Mouse (Mus musculus) neural tube, embryonic 14.5 days (tissue): Measurements from ENCODE around the gene Nsrp1. TPM values are rescaled to one million over a fixed set of nuclear protein-coding genes. Genes with fewer than 3 reads are reported as not detected.

ENCODE experiments used
- ATAC-seq: fragments of 200-750 bp; cut with Nextera tagmentation; 2 replicates; pipeline ENCODE4 v1.8.0; 2017; ENCODE audit warnings: low read depth, mild to moderate bottlenecking, moderate TSS enrichment, moderate library complexity
- H3K27ac ChIP-seq: fragments of 300-500 bp; sonication (generic); 2 replicates; pipeline ENCODE4 v1.5.1; 2014; ENCODE audit warnings: low read depth, mild to moderate bottlenecking, control low read depth, low read length, moderate library complexity, mixed read lengths
- H3K27me3 ChIP-seq: fragments of 300-500 bp; sonication (generic); 2 replicates; pipeline ENCODE4 v1.6.1; 2014; ENCODE audit warnings: low read length; ENCODE audit not compliant: control insufficient read depth, insufficient read depth
- H3K36me3 ChIP-seq: fragments of 300-500 bp; sonication (generic); 2 replicates; pipeline ENCODE4 v1.6.1; 2014; ENCODE audit warnings: low read length, mixed read lengths; ENCODE audit not compliant: control insufficient read depth, insufficient read depth
- H3K4me1 ChIP-seq: fragments of 300-500 bp; sonication (generic); 2 replicates; pipeline ENCODE4 v1.6.1; 2014; ENCODE audit warnings: low read length; ENCODE audit not compliant: control insufficient read depth, insufficient read depth
- H3K4me2 ChIP-seq: fragments of 300-500 bp; sonication (generic); 2 replicates; pipeline ENCODE4 v1.6.1; 2014; ENCODE audit warnings: mild to moderate bottlenecking, low read depth, low read length, control low read depth
- H3K4me3 ChIP-seq: fragments of 300-500 bp; sonication (generic); 2 replicates; pipeline ENCODE4 v1.5.1; 2014; ENCODE audit warnings: low read depth, low read length, control low read depth, mixed read lengths
- H3K9ac ChIP-seq: fragments of 300-500 bp; sonication (generic); replicated peaks from 2 replicates; pipeline ENCODE4 v1.6.1; 2014; ENCODE audit warnings: low read depth, mild to moderate bottlenecking, control low read depth, low read length, mixed read lengths
- H3K9me3 ChIP-seq: fragments of 300-500 bp; sonication (generic); 2 replicates; pipeline ENCODE4 v1.6.1; 2016; ENCODE audit warnings: low read length; ENCODE audit not compliant: control insufficient read depth
- WGBS: fragments of 180-500 bp; shearing (Covaris S2); extraction: QIAGEN DNeasy Blood & Tissue Kit; methylation state at CpG from one replicate; pipeline ENCODE4 v1.1.7; 2014; 5-methylcytosine and 5-hydroxymethylcytosine counted together
- polyA plus RNA-seq: library from polyadenylated mRNA; unstranded; fragments of >200 nt; fragmentation: Nextera tagmentation; extraction: Ambion mirVana; gene quantifications from 2 replicates; pipeline ENCODE4 v1.2.1, GENCODE M21; 2014

Gene Nsrp1
- polyA plus RNA-seq, 1 experiment from 2014 or later: 50.6 TPM

GRCm38 (mm10) chr11:77070721-77071120, 7.5 kb downstream of the Nsrp1 start:
- H3K4me3 ChIP-seq: no peak overlapping the region
- H3K4me1 ChIP-seq: no peaks in the 10 kb centered on the region
- no peak overlapping the region for H3K9ac ChIP-seq
- no peaks in the 10 kb centered on the region for H3K9me3 ChIP-seq
- no peak for ATAC-seq
- 85% methylated on average over 4 of the region's 4 CpGs for WGBS
- H3K36me3 ChIP-seq: peaks cover 11% of the 10 kb centered on the region
- no peaks in the 10 kb centered on the region for H3K27me3 ChIP-seq
- no peak overlapping the region for H3K4me2 ChIP-seq
- H3K27ac ChIP-seq: no peak overlapping the region

- Histone ChIP-seq H3K4me1 (no peaks in the 10 kb centered on the region), H3K9ac (no peak overlapping the region), H3K4me3 (no peak overlapping the region), H3K27ac (no peak overlapping the region), H3K4me2 (no peak overlapping the region), H3K27me3 (no peaks in the 10 kb centered on the region), H3K9me3 (no peaks in the 10 kb centered on the region), H3K36me3 (peaks cover 3% of the 10 kb centered on the region; the same call in 1 of the 2 replicates)
- WGBS: 95% methylated on average over 4 of the region's 4 CpGs
- no peak for ATAC-seq
Observed at GRCm38 (mm10) chr11:77068825-77069224, 9.4 kb downstream of the Nsrp1 start.

GRCm38 (mm10) chr11:77063406-77063805, 14.8 kb downstream of the Nsrp1 start:
- no peak overlapping the region for H3K27ac ChIP-seq
- H3K36me3 ChIP-seq: no peaks in the 10 kb centered on the region
- WGBS: 97% methylated on average over 2 of the region's 2 CpGs
- H3K9ac ChIP-seq: no peak overlapping the region
- no peak overlapping the region for H3K4me2 ChIP-seq
- H3K4me1 ChIP-seq: no peaks in the 10 kb centered on the region
- H3K4me3 ChIP-seq: no peak overlapping the region
- no peaks in the 10 kb centered on the region for H3K27me3 ChIP-seq
- ATAC-seq: no peak
- H3K9me3 ChIP-seq: no peaks in the 10 kb centered on the region

GRCm38 (mm10) chr11:77061951-77062350, 16.3 kb downstream of the Nsrp1 start:
- H3K9me3 ChIP-seq: no peaks in the 10 kb centered on the region
- no peak for ATAC-seq
- 47% methylated on average over 5 of the region's 5 CpGs for WGBS
- H3K4me3 ChIP-seq: no peak overlapping the region
- no peaks in the 10 kb centered on the region for H3K4me1 ChIP-seq
- H3K27me3 ChIP-seq: no peaks in the 10 kb centered on the region
- no peak overlapping the region for H3K27ac ChIP-seq
- H3K36me3 ChIP-seq: no peaks in the 10 kb centered on the region
- H3K4me2 ChIP-seq: no peak overlapping the region
- no peak overlapping the region for H3K9ac ChIP-seq

GRCm38 (mm10) chr11:77042816-77043215, 35.4 kb downstream of the Nsrp1 start:
- WGBS: 83% methylated on average over 2 of the region's 2 CpGs
- Histone ChIP-seq H3K27me3 (no peaks in the 10 kb centered on the region), H3K4me1 (no peaks in the 10 kb centered on the region), H3K4me3 (no peak overlapping the region), H3K9ac (no peak overlapping the region), H3K36me3 (peaks cover 20% of the 10 kb centered on the region), H3K9me3 (no peaks in the 10 kb centered on the region), H3K27ac (no peak overlapping the region), H3K4me2 (no peak overlapping the region)
- ATAC-seq: no peak

- H3K9ac ChIP-seq: no peak overlapping the region
- H3K4me2 ChIP-seq: no peak overlapping the region
- H3K36me3 ChIP-seq: peaks cover 16% of the 10 kb centered on the region
- no peak overlapping the region for H3K27ac ChIP-seq
- no peak for ATAC-seq
- H3K4me3 ChIP-seq: no peak overlapping the region
- WGBS: 87% methylated on average over 4 of the region's 4 CpGs
- H3K27me3 ChIP-seq: no peaks in the 10 kb centered on the region
- H3K9me3 ChIP-seq: no peaks in the 10 kb centered on the region
- H3K4me1 ChIP-seq: no peaks in the 10 kb centered on the region
Observed at GRCm38 (mm10) chr11:77041891-77042290, 36.3 kb downstream of the Nsrp1 start.

- no peaks in the 10 kb centered on the region for H3K36me3 ChIP-seq
- no peaks in the 10 kb centered on the region for H3K27me3 ChIP-seq
- H3K9me3 ChIP-seq: no peaks in the 10 kb centered on the region
- no peak overlapping the region for H3K4me3 ChIP-seq
- H3K4me2 ChIP-seq: no peak overlapping the region
- WGBS: 85% methylated on average over 14 of the region's 14 CpGs
- no peak overlapping the region for H3K9ac ChIP-seq
- no peaks in the 10 kb centered on the region for H3K4me1 ChIP-seq
- ATAC-seq: no peak
- H3K27ac ChIP-seq: no peak overlapping the region
Observed at GRCm38 (mm10) chr11:77031151-77031934, 46.9 kb downstream of the Nsrp1 start.

GRCm38 (mm10) chr11:77028157-77028556, 50.1 kb downstream of the Nsrp1 start:
- H3K27me3 ChIP-seq: no peaks in the 10 kb centered on the region
- H3K4me3 ChIP-seq: no peak overlapping the region
- no peaks in the 10 kb centered on the region for H3K4me1 ChIP-seq
- H3K27ac ChIP-seq: no peak overlapping the region
- no peak overlapping the region for H3K4me2 ChIP-seq
- WGBS: 96% methylated on average over 3 of the region's 3 CpGs
- H3K9me3 ChIP-seq: no peaks in the 10 kb centered on the region
- H3K36me3 ChIP-seq: no peaks in the 10 kb centered on the region
- no peak for ATAC-seq
- H3K9ac ChIP-seq: no peak overlapping the region

GRCm38 (mm10) chr11:77026559-77026958, 51.7 kb downstream of the Nsrp1 start:
- H3K4me2 ChIP-seq: no peak overlapping the region
- H3K4me3 ChIP-seq: no peak overlapping the region
- no peaks in the 10 kb centered on the region for H3K36me3 ChIP-seq
- H3K9ac ChIP-seq: no peak overlapping the region
- no peaks in the 10 kb centered on the region for H3K4me1 ChIP-seq
- 75% methylated on average over 3 of the region's 3 CpGs for WGBS
- H3K27me3 ChIP-seq: no peaks in the 10 kb centered on the region
- no peaks in the 10 kb centered on the region for H3K9me3 ChIP-seq
- H3K27ac ChIP-seq: no peak overlapping the region
- no peak for ATAC-seq
